Mouse (Mus musculus) T-helper 17 cell (primary cell): ENCODE data around the gene Matn1.

ENCODE experiments used
- in situ Hi-C, 2 experiments: fragments of 300-600 bp; cut with MboI, MseI; formaldehyde crosslinking; loops; 1 replicate in 1 of 2; 2 replicates in 1 of 2; pipeline ENCODE4 v1.15.1; 2025; ENCODE audit warnings: high pct_unique_total_duplicates in 2 of 2

Matn1 gene

GRCm38 (mm10) chr4:130914527-130914926 is 29.7 kb upstream of the Matn1 start:
- in situ Hi-C loops: loop anchor here (10.0 to 25.0 kb wide), 7 partner anchors 560 to 1873 kb away; partner anchors contain the start of genes Gm10300 (in 2 of the 2), Epb41 (in 1 of the 2), Hdac1 (in 1 of the 2) and Themis2 (in 1 of the 2)

GRCm38 (mm10) chr4:130915006-130915667 is 29.0 kb upstream of the Matn1 start:
- in situ Hi-C loops: loop anchor here (10.0 to 25.0 kb wide), 7 partner anchors 560 to 1872 kb away; partner anchors contain the start of genes Gm10300 (in 2 of the 2), Epb41 (in 1 of the 2), Hdac1 (in 1 of the 2) and Themis2 (in 1 of the 2)

- in situ Hi-C loops: loop anchor here (10.0 to 25.0 kb wide), 7 partner anchors 561 to 1872 kb away; partner anchors contain the start of genes Gm10300 (in 2 of the 2), Epb41 (in 1 of the 2), Hdac1 (in 1 of the 2) and Themis2 (in 1 of the 2)
Measured at GRCm38 (mm10) chr4:130915668-130916035, 28.5 kb upstream of the Matn1 start.

GRCm38 (mm10) chr4:130916639-130917038 is 27.5 kb upstream of the Matn1 start:
- in situ Hi-C loops: loop anchor here (10.0 to 25.0 kb wide), 7 partner anchors 562 to 1871 kb away; partner anchors contain the start of genes Gm10300 (in 2 of the 2), Epb41 (in 1 of the 2), Hdac1 (in 1 of the 2) and Themis2 (in 1 of the 2)

GRCm38 (mm10) chr4:130917564-130917963 is 26.6 kb upstream of the Matn1 start:
- in situ Hi-C loops: loop anchor here (10.0 to 25.0 kb wide), 7 partner anchors 563 to 1870 kb away; partner anchors contain the start of genes Gm10300 (in 2 of the 2), Epb41 (in 1 of the 2), Hdac1 (in 1 of the 2) and Themis2 (in 1 of the 2)

- in situ Hi-C loops: loop anchor here (10.0 to 25.0 kb wide), 7 partner anchors 564 to 1868 kb away; partner anchors contain the start of genes Gm10300 (in 2 of the 2), Epb41 (in 1 of the 2), Hdac1 (in 1 of the 2) and Themis2 (in 1 of the 2)
Measured at GRCm38 (mm10) chr4:130918805-130919749, 25.1 kb upstream of the Matn1 start.

GRCm38 (mm10) chr4:130919750-130920356 is 24.3 kb upstream of the Matn1 start:
- in situ Hi-C loops: loop anchor here (10.0 to 25.0 kb wide), 7 partner anchors 565 to 1867 kb away; partner anchors contain the start of genes Gm10300 (in 2 of the 2), Epb41 (in 1 of the 2), Hdac1 (in 1 of the 2) and Themis2 (in 1 of the 2)

- in situ Hi-C loops: loop anchor here (25.0 kb wide), 5 partner anchors 1141 to 1866 kb away; partner anchors contain the start of genes Gm10300 (in 1 of the 2), Hdac1 (in 1 of the 2) and Themis2 (in 1 of the 2)
Measured at GRCm38 (mm10) chr4:130920951-130921693, 23.1 kb upstream of the Matn1 start.

- in situ Hi-C loops: loop anchor here (25.0 kb wide), 5 partner anchors 1140 to 1865 kb away; partner anchors contain the start of genes Gm10300 (in 1 of the 2), Hdac1 (in 1 of the 2) and Themis2 (in 1 of the 2)
Measured at GRCm38 (mm10) chr4:130921986-130922385, 22.2 kb upstream of the Matn1 start.

GRCm38 (mm10) chr4:130926274-130926673 is 17.9 kb upstream of the Matn1 start:
- in situ Hi-C loops: loop anchor here in 1 of 2 experiments (25.0 kb wide), 1 partner anchor 1586 kb away; the partner anchor contains the start of gene Sesn2

GRCm38 (mm10) chr4:130927821-130928220 is 16.4 kb upstream of the Matn1 start:
- in situ Hi-C loops: loop anchor here in 1 of 2 experiments (25.0 kb wide), 1 partner anchor 1584 kb away; the partner anchor contains the start of gene Sesn2

GRCm38 (mm10) chr4:130942644-130943043 is 1.5 kb upstream of the Matn1 start:
- in situ Hi-C loops: loop anchor here in 1 of 2 experiments (25.0 kb wide), 1 partner anchor 1570 kb away; the partner anchor contains the start of gene Sesn2

- in situ Hi-C loops: loop anchor here (5.0 to 25.0 kb wide), 3 partner anchors 47 to 1568 kb away; partner anchors contain the start of gene Sesn2 (in 1 of the 2)
Measured at GRCm38 (mm10) chr4:130944779-130945178, 594 bp downstream of the Matn1 start.

GRCm38 (mm10) chr4:130947094-130947647 is 3.0 kb downstream of the Matn1 start:
- in situ Hi-C loops: loop anchor here (5.0 to 25.0 kb wide), 3 partner anchors 50 to 1565 kb away; partner anchors contain the start of gene Sesn2 (in 1 of the 2)

GRCm38 (mm10) chr4:130949821-130950384 is 5.7 kb downstream of the Matn1 start:
- in situ Hi-C loops: loop anchor here (5.0 to 25.0 kb wide), 4 partner anchors 53 to 1562 kb away; partner anchors contain the start of genes Ptpru (in 1 of the 2) and Sesn2 (in 1 of the 2)

- in situ Hi-C loops: loop anchor here in 1 of 2 experiments (5.0 kb wide), 2 partner anchors 165 to 885 kb away; partner anchors contain the start of gene Ptpru
Measured at GRCm38 (mm10) chr4:130952531-130952930, 8.3 kb downstream of the Matn1 start.

GRCm38 (mm10) chr4:130957156-130957555 is 13.0 kb downstream of the Matn1 start:
- in situ Hi-C loops: no loop called here

- in situ Hi-C loops: no loop called here
Measured at GRCm38 (mm10) chr4:130958812-130959211, 14.6 kb downstream of the Matn1 start.
